Mouse (Mus musculus) heart, embryonic 12.5 days (tissue): Measurements from ENCODE around the gene Os9. TPM values are rescaled to one million over a fixed set of nuclear protein-coding genes. Genes with fewer than 3 reads are reported as not detected.
A peak's percentile ranks its signal among the peaks of the same experiment; 100 is the strongest.

ENCODE experiments used
- ATAC-seq: fragments of 200-750 bp; cut with Nextera tagmentation; 2 replicates; pipeline ENCODE4 v1.8.0; 2017; ENCODE audit warnings: moderate TSS enrichment, moderate library complexity; ENCODE audit not compliant: insufficient number of reproducible peaks, low FRiP score
- H3K27ac ChIP-seq: fragments of 300-500 bp; sonication (generic); 2 replicates; pipeline ENCODE4 v1.5.1; 2016; ENCODE audit warnings: mild to moderate bottlenecking, moderate library complexity; ENCODE audit not compliant: poor library complexity, severe bottlenecking
- H3K27me3 ChIP-seq: fragments of 300-500 bp; sonication (generic); replicated peaks from 2 replicates; pipeline ENCODE4 v1.6.1; 2016; ENCODE audit warnings: mild to moderate bottlenecking, moderate library complexity
- H3K36me3 ChIP-seq: fragments of 300-500 bp; sonication (generic); 2 replicates; pipeline ENCODE4 v1.6.1; 2016; ENCODE audit warnings: mild to moderate bottlenecking, moderate library complexity
- H3K4me1 ChIP-seq: fragments of 300-500 bp; sonication (generic); replicated peaks from 2 replicates; pipeline ENCODE4 v1.6.1; 2016; ENCODE audit warnings: mild to moderate bottlenecking
- H3K4me2 ChIP-seq: fragments of 300-500 bp; sonication (generic); 2 replicates; pipeline ENCODE4 v1.6.1; 2016; ENCODE audit warnings: mild to moderate bottlenecking, moderate library complexity
- H3K4me3 ChIP-seq: fragments of 300-500 bp; sonication (generic); 2 replicates; pipeline ENCODE4 v1.5.1; 2016; ENCODE audit warnings: mild to moderate bottlenecking
- H3K9ac ChIP-seq: fragments of 300-500 bp; sonication (generic); 2 replicates; pipeline ENCODE4 v1.6.1; 2016; ENCODE audit warnings: mild to moderate bottlenecking, moderate library complexity
- H3K9me3 ChIP-seq: fragments of 300-500 bp; sonication (generic); replicated peaks from 2 replicates; pipeline ENCODE4 v1.6.1; 2016; ENCODE audit warnings: mild to moderate bottlenecking, moderate library complexity
- WGBS: fragments of 180-500 bp; shearing (Covaris S2); methylation state at CpG from one replicate; pipeline ENCODE4 v1.1.7; 2016; 5-methylcytosine and 5-hydroxymethylcytosine counted together
- polyA plus RNA-seq: library from polyadenylated mRNA; unstranded; fragments of >200 nt; fragmentation: Nextera tagmentation; extraction: Ambion mirVana; gene quantifications from 2 replicates; pipeline ENCODE4 v1.2.1, GENCODE M21; 2016

Gene Os9
- polyA plus RNA-seq, 1 experiment from 2014 or later, result 52.4 TPM

DNA sequence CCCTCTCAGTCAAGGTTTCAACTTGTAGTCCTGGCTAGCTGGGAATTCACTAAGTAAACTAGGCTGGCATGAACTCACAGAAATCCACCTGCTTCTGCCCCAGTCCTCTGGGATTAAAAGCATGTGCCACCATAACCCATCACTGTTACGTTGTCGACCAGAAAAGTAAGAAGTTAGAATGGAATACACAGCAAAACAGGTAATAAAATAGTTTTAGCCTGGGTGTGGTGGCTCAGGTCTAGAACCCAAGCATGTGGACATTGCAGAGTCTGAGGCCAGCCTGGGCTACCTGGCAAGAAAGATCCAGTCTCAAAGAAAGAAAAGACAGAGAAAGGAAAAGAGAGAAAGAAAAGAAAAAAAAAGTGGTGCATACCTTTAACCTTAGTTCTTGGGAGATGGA lies 59.4 kb downstream of the Os9 start:
- no peak overlapping the region for H3K27ac ChIP-seq
- H3K4me3 ChIP-seq, result no peak overlapping the region
- H3K9me3 ChIP-seq, result no peaks in the 10 kb centered on the region
- H3K36me3 ChIP-seq, result peaks cover 24% of the 10 kb centered on the region
- H3K4me2 ChIP-seq, result no peak overlapping the region
- no peak overlapping the region for H3K9ac ChIP-seq
- peaks cover 33% of the 10 kb centered on the region for H3K4me1 ChIP-seq
- ATAC-seq, result no peak
- H3K27me3 ChIP-seq, result peaks cover 45% of the 10 kb centered on the region
- WGBS, result 68% methylated on average over 2 of the region's 2 CpGs

DNA sequence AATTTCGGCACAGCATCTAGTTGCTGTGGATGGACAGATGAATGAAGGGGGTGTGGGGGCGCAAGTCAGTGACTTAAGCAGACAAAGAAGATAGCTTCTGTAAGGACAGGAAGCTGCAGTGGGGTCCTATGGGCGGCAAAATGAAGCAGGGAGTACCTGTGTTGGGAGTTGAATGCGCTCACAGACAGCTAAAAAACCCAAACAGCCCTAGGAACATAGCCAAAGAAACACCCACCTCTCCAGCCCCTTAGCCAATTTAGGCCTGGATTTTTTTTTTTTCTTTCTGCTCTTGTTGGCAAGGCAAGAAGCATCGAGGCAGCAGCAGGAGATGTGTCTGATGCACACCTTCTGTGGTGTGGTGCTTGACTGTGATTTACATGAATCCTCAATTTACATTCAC lies 59.8 kb downstream of the Os9 start:
- 47% methylated on average over 5 of the region's 5 CpGs for WGBS
- H3K27ac ChIP-seq, result no peak overlapping the region
- peaks cover 33% of the 10 kb centered on the region for H3K4me1 ChIP-seq
- ATAC-seq, result no peak
- no peak overlapping the region for H3K4me2 ChIP-seq
- peaks cover 21% of the 10 kb centered on the region for H3K36me3 ChIP-seq
- H3K27me3 ChIP-seq, result peaks cover 49% of the 10 kb centered on the region
- no peak overlapping the region for H3K9ac ChIP-seq
- H3K9me3 ChIP-seq, result no peaks in the 10 kb centered on the region
- H3K4me3 ChIP-seq, result 0 out of 2 replicates have a peak overlapping the region, but pooled peaks have one; percentile 78

DNA sequence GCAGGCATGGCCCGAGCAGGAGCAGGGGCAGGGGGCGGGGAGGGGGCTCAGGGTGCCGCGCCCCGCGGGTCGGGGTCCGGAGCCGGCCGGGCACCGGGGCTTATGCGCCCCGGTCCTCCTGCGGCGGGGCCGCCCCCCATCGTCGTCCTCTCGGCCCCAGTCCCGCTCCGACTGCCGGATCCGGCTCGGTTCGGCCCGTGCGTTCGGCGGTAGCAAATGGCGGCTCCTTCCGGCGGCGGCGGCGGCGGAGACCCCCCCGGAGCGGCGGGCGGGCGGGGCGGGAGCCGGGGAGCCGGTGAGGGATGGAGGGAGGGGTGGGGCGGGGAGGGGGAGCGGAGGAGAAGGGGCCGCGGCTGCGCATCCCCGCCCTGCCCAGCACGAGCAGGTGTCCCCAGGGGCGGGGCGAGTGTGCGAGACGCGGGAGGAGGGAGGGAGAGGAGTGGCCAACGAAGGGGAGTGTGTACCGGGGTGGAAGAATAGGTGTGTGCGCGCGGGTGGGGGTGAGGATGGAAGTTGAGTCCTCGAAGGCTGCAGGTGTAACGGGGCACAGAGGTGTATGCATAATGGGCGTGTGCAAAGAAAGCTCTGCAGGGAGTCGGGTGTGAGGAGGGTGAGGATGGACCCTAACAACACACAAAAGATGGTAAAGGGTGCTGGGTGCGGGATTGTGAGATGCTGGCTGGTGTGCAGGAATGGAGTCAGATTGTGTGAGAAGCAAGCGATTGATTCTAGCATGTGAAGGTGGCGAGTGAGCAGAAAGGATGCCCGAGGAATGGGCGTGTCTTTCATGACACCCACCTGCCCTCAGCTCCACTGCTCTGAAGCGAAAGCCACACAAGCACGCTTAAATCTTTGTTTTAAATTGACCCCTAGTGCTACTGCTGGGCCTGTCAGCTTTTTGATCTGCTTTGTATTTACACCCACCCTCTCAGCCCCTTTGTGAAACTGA lies 60.7 kb downstream of the Os9 start, which contains the start of gene March9:
Gene March9, minus strand, starts transcription at position 217 of the 949 bp plus-strand sequence.
- Histone ChIP-seq H3K9me3 (no peaks in the 10 kb centered on the region), H3K4me2 (peak within 1 kb of the TSS; percentile 97), H3K9ac (peak within 1 kb of the TSS; percentile 79), H3K27me3 (peaks cover 58% of the 10 kb centered on the region), H3K36me3 (peaks cover 12% of the 10 kb centered on the region), H3K4me3 (peak within 1 kb of the TSS; percentile 78), H3K27ac (no peak within 1 kb of the TSS), H3K4me1 (peaks cover 26% of the 10 kb centered on the region)
- under 1% methylated on average over 51 of the region's 72 CpGs for WGBS
- ATAC-seq, result 0 out of 2 replicates have a peak, but pooled peaks have one; percentile 12

DNA sequence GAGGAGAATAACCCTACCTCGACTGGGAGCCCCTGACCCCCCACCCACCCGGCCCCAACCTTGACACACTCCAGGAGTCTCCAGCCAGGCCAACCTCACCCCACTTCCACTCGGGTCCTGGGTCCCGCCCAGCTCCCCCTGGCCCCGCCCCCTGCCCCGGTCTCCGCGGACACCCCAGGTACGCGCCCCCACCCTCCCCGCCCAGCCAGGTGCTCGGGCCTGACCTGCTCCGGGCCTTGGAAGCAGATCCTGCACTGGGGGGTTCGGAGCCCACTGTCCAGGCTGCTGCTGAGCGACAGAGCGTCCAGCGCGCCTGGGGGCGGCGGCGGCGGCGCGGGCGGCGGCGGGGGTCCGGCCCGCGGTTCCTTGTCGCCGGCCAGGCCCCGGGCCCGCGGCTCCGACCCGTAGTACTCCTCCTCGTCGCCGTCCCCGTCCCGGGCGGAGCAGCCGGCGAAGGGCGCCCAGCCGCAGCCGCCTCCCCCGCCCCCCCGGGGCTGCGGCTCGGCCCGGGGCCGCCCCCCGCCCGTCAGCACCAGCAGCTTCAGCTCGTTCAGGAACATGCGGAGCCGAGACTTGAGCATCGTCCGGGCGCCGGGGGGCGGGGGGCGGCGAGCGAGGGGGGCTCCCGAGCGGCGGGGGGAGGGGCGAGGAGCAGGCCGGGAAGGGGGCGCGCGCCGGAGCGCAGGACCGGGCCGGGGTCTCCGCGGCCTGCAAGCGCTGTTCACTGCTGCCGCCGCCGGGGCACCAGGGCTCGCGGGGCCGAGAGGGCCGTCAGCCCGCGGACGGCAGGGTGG lies 61.6 kb downstream of the Os9 start:
- WGBS, result 2% methylated on average over 74 of the region's 92 CpGs
- Histone ChIP-seq H3K4me3 (peak overlapping the region; percentile 78), H3K27me3 (peaks cover 60% of the 10 kb centered on the region), H3K4me1 (peaks cover 18% of the 10 kb centered on the region), H3K36me3 (peaks cover 6% of the 10 kb centered on the region; the same call in 1 of the 2 replicates), H3K9ac (peak overlapping the region; percentile 79), H3K9me3 (no peaks in the 10 kb centered on the region), H3K4me2 (peak overlapping the region; percentile 97), H3K27ac (no peak overlapping the region)
- ATAC-seq, result no peak

DNA sequence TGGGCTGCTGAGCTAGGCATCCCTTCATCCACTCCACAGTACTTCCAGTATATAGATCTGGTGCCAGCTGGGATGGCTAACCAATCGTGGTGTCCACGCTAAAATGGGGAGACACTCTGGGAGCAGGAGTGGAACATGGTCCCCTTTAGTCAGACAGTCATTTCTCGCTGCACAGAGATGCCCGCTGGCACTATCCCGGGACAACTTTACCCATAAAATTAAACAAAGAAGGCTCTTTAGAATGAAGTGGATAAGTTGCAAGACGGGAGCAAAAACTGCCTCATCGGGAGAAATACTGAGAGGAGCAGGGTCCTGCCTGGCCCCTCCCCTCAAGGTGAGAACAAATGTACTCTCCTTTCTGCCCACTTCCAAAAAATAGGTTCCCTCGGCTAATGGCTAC lies 62.2 kb downstream of the Os9 start:
- WGBS, result 16% methylated on average over 8 of the region's 8 CpGs
- Histone ChIP-seq H3K9ac (peak overlapping the region; percentile 79; the same call in 1 of the 2 replicates), H3K4me2 (peak overlapping the region; percentile 97), H3K27ac (no peak overlapping the region), H3K4me1 (peaks cover 18% of the 10 kb centered on the region), H3K27me3 (peaks cover 60% of the 10 kb centered on the region), H3K36me3 (peaks cover 6% of the 10 kb centered on the region; the same call in 1 of the 2 replicates), H3K9me3 (no peaks in the 10 kb centered on the region), H3K4me3 (peak overlapping the region; percentile 78)
- no peak for ATAC-seq

DNA sequence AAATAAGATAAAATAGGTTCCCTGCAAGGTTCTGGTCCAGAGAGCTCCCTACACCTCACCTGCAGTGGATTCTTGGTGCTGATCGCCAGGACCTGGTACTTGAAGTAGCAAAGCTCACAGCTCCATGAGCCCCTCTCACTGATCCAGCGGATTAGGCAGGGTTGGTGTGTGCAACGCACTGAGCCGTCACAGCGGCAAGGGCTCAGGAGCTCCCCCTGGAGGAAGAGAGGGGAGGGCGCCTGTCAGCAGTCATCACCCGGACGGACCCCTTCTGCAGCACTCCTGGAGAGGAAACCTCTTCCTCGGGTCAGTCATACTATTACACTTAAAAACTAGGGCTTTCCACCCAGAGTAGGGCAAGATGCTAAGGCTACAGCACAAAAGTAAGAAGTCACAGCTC lies 62.8 kb downstream of the Os9 start:
- Histone ChIP-seq H3K4me3 (peak overlapping the region; percentile 78; the same call in 1 of the 2 replicates), H3K4me1 (peaks cover 18% of the 10 kb centered on the region), H3K9ac (no peak overlapping the region), H3K36me3 (peaks cover 6% of the 10 kb centered on the region; the same call in 1 of the 2 replicates), H3K9me3 (no peaks in the 10 kb centered on the region), H3K27me3 (peaks cover 63% of the 10 kb centered on the region), H3K4me2 (peak overlapping the region; percentile 97; the same call in 1 of the 2 replicates), H3K27ac (no peak overlapping the region)
- under 1% methylated on average over 9 of the region's 9 CpGs for WGBS
- ATAC-seq, result no peak

DNA sequence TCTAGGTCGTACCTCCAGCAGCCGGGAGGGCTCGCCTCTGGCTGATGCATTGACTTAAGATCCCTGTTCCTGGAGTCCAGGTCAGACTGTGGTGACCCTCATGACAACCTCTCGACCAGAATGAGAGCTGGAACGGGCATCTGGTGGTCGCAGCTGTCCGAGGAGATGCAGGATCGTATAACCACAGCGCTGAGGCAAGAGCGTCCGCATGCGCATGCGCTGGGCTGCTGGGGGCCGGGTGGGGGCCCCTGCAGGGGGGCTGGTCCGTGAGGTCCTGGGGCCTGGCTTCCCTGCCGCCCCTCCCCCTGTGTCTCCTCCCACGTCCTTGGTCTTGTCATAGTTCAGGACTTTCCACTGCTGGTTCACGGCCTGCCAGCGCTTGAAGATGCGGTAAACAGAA lies 64.4 kb downstream of the Os9 start:
- H3K27ac ChIP-seq, result no peak overlapping the region
- no peak for ATAC-seq
- no peak overlapping the region for H3K4me3 ChIP-seq
- no peak overlapping the region for H3K9ac ChIP-seq
- 78% methylated on average over 20 of the region's 20 CpGs for WGBS
- peaks cover 6% of the 10 kb centered on the region; the same call in 1 of the 2 replicates for H3K36me3 ChIP-seq
- H3K4me1 ChIP-seq, result peaks cover 18% of the 10 kb centered on the region
- peaks cover 76% of the 10 kb centered on the region for H3K27me3 ChIP-seq
- no peak overlapping the region for H3K4me2 ChIP-seq
- no peaks in the 10 kb centered on the region for H3K9me3 ChIP-seq

DNA sequence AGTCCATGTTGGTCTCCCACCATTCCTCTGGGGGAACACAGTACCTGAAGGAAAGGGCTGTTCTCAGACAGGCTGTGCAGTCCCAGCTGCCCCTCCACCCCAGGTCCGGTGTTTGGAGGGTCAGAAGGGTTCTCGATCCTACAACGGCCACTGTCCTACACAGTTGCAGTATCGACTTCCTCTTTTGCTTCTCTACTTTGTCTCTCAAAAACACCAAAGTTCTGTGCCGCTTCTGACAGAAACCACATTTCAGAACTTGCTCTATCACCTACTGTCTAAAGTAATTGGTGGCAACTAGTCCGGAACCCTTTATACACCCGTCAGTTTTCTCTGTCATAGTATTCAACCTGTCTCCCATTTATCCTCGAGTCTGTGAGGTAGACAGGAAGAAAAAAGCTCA lies 65.5 kb downstream of the Os9 start:
- no peaks in the 10 kb centered on the region for H3K9me3 ChIP-seq
- peaks cover 22% of the 10 kb centered on the region for H3K4me1 ChIP-seq
- no peak overlapping the region for H3K4me3 ChIP-seq
- no peak for ATAC-seq
- no peak overlapping the region for H3K9ac ChIP-seq
- WGBS, result 84% methylated on average over 8 of the region's 8 CpGs
- H3K27me3 ChIP-seq, result peaks cover 76% of the 10 kb centered on the region
- no peak overlapping the region for H3K4me2 ChIP-seq
- peaks cover 6% of the 10 kb centered on the region; the same call in 1 of the 2 replicates for H3K36me3 ChIP-seq
- H3K27ac ChIP-seq, result no peak overlapping the region

DNA sequence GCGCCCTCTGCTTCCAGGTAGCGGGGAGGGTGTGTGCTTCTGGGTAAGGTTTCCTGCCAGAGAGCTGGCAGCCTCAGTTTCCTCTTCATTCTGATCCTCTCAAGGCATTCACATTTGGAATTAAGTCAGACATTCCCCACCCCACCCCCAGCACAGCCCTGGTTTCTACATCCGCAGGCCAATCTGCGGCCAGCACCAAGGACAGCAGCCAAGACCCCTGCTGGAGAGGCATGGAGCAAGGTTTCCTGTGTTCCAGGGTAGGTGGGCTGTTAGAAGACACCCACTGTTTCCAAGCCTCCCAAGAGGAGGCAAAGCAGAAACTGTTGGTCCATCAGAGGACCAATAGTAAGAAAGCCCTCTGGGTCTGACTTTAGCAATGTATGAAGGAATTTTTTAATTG lies 66.3 kb downstream of the Os9 start:
- Histone ChIP-seq H3K4me3 (no peak overlapping the region), H3K4me2 (no peak overlapping the region), H3K9me3 (no peaks in the 10 kb centered on the region), H3K27me3 (peaks cover 76% of the 10 kb centered on the region), H3K4me1 (peaks cover 22% of the 10 kb centered on the region), H3K36me3 (peaks cover 6% of the 10 kb centered on the region; the same call in 1 of the 2 replicates), H3K27ac (no peak overlapping the region), H3K9ac (no peak overlapping the region)
- WGBS, result 50% methylated on average over 4 of the region's 4 CpGs
- no peak for ATAC-seq

DNA sequence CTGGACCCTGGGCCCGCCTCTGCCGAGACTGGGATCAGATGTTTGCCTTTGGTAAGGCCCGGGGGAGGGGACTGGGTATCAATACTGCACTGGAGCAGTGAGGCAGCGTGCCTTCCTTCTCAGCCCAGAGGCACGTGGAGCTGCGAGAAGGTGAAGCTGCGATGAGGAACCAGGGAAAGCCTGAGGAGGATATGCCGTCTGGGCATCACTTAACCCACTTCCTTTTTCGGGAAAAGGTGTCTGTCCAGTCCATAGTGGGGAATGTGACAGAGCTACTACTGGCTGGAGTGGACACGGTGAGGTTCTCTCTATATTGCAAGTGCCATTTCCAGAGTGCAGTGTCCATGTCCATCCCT lies 70.8 kb downstream of the Os9 start:
- Histone ChIP-seq H3K4me1 (peaks cover 22% of the 10 kb centered on the region), H3K27ac (no peak overlapping the region), H3K36me3 (peaks cover 5% of the 10 kb centered on the region), H3K9ac (no peak overlapping the region), H3K27me3 (peaks cover 66% of the 10 kb centered on the region), H3K4me3 (no peak overlapping the region), H3K9me3 (no peaks in the 10 kb centered on the region), H3K4me2 (no peak overlapping the region)
- ATAC-seq, result no peak
- 15% methylated on average over 10 of the region's 10 CpGs for WGBS
